Mouse (Mus musculus): ENCODE measurements around the gene Slc30a6.
"Not testable (repeated sequence)": the region's sequence is repeated elsewhere in the genome, so short reads cannot be mapped to it uniquely, and the experiment has no call there.

Gene Slc30a6

GRCm38 (mm10) chr17:74449776-74450175 lies 54.4 kb downstream of the Slc30a6 start:
- no peak for DNase-seq (ENCODE audit: inconsistent ontology term)

- no peak for DNase-seq (ENCODE audit: inconsistent ontology term)
These were observed 58.5 kb downstream of the Slc30a6 start for GRCm38 (mm10) chr17:74453928-74454327.

DNA sequence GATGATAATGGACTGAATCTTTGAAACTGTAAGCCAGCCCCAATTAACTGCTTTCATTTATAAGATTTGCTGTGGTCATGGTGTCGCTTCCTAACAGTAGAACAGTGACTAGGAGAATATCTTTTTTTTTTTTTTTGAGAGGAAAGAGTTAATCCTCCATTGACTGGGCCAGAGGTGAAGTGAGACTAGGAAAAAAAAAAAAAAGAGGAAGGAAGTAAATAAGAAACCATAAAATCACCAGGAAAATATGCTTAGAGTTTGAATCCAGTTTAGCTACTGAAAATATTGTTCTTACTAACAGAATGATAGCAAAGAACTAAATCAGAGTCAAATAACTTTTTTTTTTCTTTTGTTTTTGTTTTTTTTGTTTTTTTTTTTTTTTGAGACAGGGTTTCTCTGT lies 59.3 kb downstream of the Slc30a6 start:
- no peak for DNase-seq (ENCODE audit: inconsistent ontology term)

DNA sequence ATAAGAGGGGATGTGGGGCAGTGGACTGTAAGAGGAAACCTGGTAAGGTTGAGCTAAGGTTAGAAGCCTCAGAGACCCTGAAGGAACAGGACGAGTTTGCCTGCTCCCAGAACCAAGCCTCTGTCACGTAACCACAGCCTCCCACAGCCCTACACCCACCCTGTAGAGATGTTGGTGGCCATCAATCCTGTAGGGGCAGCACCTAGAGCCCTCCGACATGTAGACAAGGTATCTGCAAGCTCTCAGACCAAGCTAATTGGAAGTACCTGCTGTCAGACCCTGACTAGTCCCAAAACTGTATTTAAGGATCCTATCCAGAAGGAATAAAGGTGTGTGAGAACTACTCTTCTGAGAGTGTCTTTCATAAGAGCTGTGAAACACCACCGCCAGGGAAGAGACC lies 60.0 kb downstream of the Slc30a6 start:
- DNase-seq (ENCODE audit: inconsistent ontology term): no peak

GRCm38 (mm10) chr17:74456825-74457224 lies 61.4 kb downstream of the Slc30a6 start:
- DNase-seq (ENCODE audit: inconsistent ontology term): no peak

GRCm38 (mm10) chr17:74457972-74458677 lies 62.7 kb downstream of the Slc30a6 start:
- DNase-seq (ENCODE audit: inconsistent ontology term): no peak

DNA sequence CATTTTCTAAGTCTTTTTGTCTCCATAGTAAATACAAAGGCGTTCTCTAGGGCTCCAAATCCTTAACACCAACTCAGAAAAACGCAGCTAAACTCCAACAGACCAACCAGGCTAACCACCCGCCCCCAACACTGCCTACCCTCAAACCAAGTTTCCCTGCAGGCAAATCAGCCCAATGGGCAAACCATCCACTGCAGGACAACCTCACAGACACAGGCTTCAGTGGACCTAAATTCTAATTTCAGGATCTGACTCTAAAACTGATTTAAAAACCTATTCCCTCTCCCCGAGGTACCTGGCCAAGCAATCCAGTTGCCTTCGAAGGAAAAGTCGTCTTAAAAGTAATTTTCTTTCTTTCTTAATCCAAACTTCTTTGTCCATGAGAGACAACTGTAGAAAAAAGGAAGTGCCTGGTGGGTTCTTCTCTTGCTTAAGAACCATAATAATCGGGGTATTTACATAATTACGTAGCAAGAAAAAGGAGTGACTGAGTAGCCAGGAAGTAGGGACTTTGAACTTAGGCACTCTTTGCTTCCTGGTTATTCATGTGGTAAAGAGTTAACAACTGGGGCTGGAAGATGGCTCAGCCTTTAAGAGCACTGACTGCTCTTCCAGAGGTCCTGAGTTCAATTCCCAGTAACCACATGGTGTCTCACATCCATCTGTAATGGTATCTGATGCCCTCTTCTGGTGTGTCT lies 63.5 kb downstream of the Slc30a6 start, which contains the start of gene Nlrc4:
TSS of gene Nlrc4 (minus strand) at position 432 of the 698 bp plus-strand sequence.
- no peak for DNase-seq (ENCODE audit: inconsistent ontology term)

DNA sequence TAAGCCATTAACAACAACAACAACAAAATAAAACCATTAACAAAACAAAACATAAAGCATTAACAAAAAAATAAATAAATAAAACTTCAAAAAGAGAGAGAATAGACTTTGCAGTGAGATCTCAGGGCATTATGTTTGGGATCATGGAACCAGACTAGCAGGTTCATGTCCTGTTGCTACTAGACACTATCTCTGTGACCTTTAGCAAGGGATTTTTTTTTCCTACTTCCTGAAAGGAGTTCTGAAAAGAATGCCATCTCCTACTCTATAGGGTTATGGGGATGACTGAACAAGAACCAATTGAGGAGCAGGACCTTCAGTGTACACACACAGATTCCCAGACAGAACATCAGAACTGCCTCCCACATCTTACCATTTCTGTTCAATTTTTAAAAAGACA lies 68.1 kb downstream of the Slc30a6 start:
- DNase-seq (ENCODE audit: inconsistent ontology term): no peak

DNA sequence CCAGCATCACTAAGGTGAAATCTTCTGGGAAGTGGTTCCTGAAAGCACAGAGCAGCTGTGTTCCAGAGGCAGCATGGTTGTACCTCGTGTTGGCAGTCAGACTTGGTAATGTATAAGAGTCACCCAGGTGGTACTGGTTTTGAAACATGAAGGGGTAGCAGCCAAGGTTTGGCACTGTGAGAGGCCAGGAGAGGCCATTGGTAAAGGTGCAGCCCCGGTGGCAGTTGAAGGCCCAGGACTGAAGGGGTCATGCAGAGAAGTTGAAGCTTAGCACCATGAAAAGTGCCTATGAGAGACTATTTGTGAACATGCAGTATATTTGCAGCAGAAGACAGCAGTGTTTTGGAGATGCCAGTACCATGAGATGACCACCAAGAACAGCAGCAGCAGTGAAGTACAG lies 72.6 kb downstream of the Slc30a6 start:
- DNase-seq (ENCODE audit: inconsistent ontology term): not testable (repeated sequence)

GRCm38 (mm10) chr17:74470133-74470532 lies 74.7 kb downstream of the Slc30a6 start:
- not testable (repeated sequence) for DNase-seq (ENCODE audit: inconsistent ontology term)

All from Muller cell, postnatal 12 days (primary cell).